9 mouse cellular contexts compared by ENCODE assay signal in genomic region chr17:46159236-46159635, GRCm38 (mm10). TPM values are rescaled to one million over a fixed set of nuclear protein-coding genes. Genes with fewer than 3 reads are reported as not detected.
A peak's percentile ranks its signal among the peaks of the same experiment; 100 is the strongest.
DNase-seq lines count a peak whose midpoint lies in the region; ATAC-seq and TF ChIP-seq lines count a peak whose summit lies in the region.
"Had no signal": no experiment of that assay in that cellular context is flagged by ENCODE, and none has a peak within 500 bp of the region (broad histone marks: within the 10 kb centered on the region; RNA-seq: fewer than 3 reads in every experiment).

No protein-coding gene starts in this region.

- no peak for DNase-seq in heart, postnatal 10 days
- no peak for DNase-seq in liver, adult 2 months (ENCODE audit: extremely low read depth, low read depth, low spot score)
- no peak for DNase-seq in thymus, postnatal 0 days (ENCODE audit: low spot score)
- no peak for DNase-seq in urinary bladder, postnatal 4 days (ENCODE audit: low spot score in 2 of 2)
- DNase-seq: lung, postnatal 36 days had no signal

- peak overlapping the region; percentile 83 for H3K9ac ChIP-seq in heart, embryonic 13.5 days
- no peak overlapping the region for H3K9ac ChIP-seq in embryonic facial prominence, embryonic 12.5 days
- H3K9ac ChIP-seq in liver, adult 2 months (ENCODE audit: low read depth, low read length) = no peak overlapping the region; the same call in 1 of the 2 replicates
- H3K9ac ChIP-seq in kidney, embryonic 16.5 days (replicated peaks; ENCODE audit: low read length) = no peak overlapping the region

- no peaks in the 10 kb centered on the region; the same call in 1 of the 2 replicates for H3K79me2 ChIP-seq in liver, adult 2 months (ENCODE audit: control insufficient read depth, insufficient read depth, low read length)

- peaks cover 15% of the 10 kb centered on the region for H3K36me3 ChIP-seq in heart, embryonic 13.5 days
- H3K36me3 ChIP-seq in E14TG2a.4 (ENCODE audit: insufficient read depth, low read length) = peaks cover 8% of the 10 kb centered on the region
- peaks cover 9% of the 10 kb centered on the region for H3K36me3 ChIP-seq in embryonic facial prominence, embryonic 12.5 days
- no peaks in the 10 kb centered on the region for H3K36me3 ChIP-seq in liver, adult 2 months (ENCODE audit: control insufficient read depth, insufficient read depth, low read length)
- peaks cover 7% of the 10 kb centered on the region for H3K36me3 ChIP-seq in kidney, embryonic 16.5 days (ENCODE audit: insufficient read depth, low read length)

- intact Hi-C loops in heart, postnatal 10 days (cut with DNase I) = no loop called here

- no peaks in the 10 kb centered on the region for H3K27me3 ChIP-seq in heart, embryonic 13.5 days (replicated peaks)
- no peaks in the 10 kb centered on the region for H3K27me3 ChIP-seq in E14TG2a.4 (ENCODE audit: insufficient read depth, low read length)
- H3K27me3 ChIP-seq in embryonic facial prominence, embryonic 12.5 days = no peaks in the 10 kb centered on the region
- H3K27me3 ChIP-seq in liver, adult 2 months (ENCODE audit: control insufficient read depth, insufficient read depth, low read length) = no peaks in the 10 kb centered on the region
- no peaks in the 10 kb centered on the region for H3K27me3 ChIP-seq in kidney, embryonic 16.5 days (ENCODE audit: insufficient read depth, low read length)

- H3K9me3 ChIP-seq in heart, embryonic 13.5 days = no peaks in the 10 kb centered on the region
- no peaks in the 10 kb centered on the region for H3K9me3 ChIP-seq in E14TG2a.4 (ENCODE audit: low read length)
- no peaks in the 10 kb centered on the region for H3K9me3 ChIP-seq in embryonic facial prominence, embryonic 12.5 days
- no peaks in the 10 kb centered on the region for H3K9me3 ChIP-seq in kidney, embryonic 16.5 days (ENCODE audit: low read length)

- H3K4me2 ChIP-seq in heart, embryonic 13.5 days = peak overlapping the region; percentile 93
- no peak overlapping the region for H3K4me2 ChIP-seq in embryonic facial prominence, embryonic 12.5 days (replicated peaks)
- H3K4me2 ChIP-seq in kidney, embryonic 16.5 days (replicated peaks; ENCODE audit: low read depth, low read length) = no peak overlapping the region

- H3K27ac ChIP-seq in heart, embryonic 13.5 days (replicated peaks) = peak overlapping the region; percentile 99
- H3K27ac ChIP-seq in embryonic facial prominence, embryonic 12.5 days = 0 out of 2 replicates have a peak overlapping the region, but pooled peaks have one; percentile 85
- H3K27ac ChIP-seq in liver, adult 2 months (replicated peaks; ENCODE audit: insufficient read depth, low read depth, low read length) = peak overlapping the region; percentile 97; the same call in 1 of the 2 replicates
- H3K27ac ChIP-seq in kidney, embryonic 16.5 days (ENCODE audit: low read length) = no peak overlapping the region; the same call in 1 of the 2 replicates

- ATAC-seq in heart, embryonic 13.5 days (ENCODE audit: extremely low read depth, insufficient number of reproducible peaks, low FRiP score, low TSS enrichment) = no peak
- no peak for ATAC-seq in embryonic facial prominence, embryonic 12.5 days (ENCODE audit: insufficient number of reproducible peaks, insufficient read depth, low FRiP score, low TSS enrichment)
- no peak for ATAC-seq in kidney, embryonic 16.5 days (ENCODE audit: low FRiP score, low TSS enrichment)

- no peak for TF ChIP-seq POLR2A in liver, adult 2 months (IDR thresholded peaks at IDR 0.05; ENCODE audit: extremely low read depth, insufficient read depth, low read length)

- WGBS in heart, embryonic 13.5 days = 34% methylated on average over 2 of the region's 2 CpGs
- WGBS in embryonic facial prominence, embryonic 12.5 days = 61% methylated on average over 2 of the region's 2 CpGs
- 19% methylated on average over 2 of the region's 2 CpGs for WGBS in liver, adult 2 months
- WGBS in kidney, embryonic 16.5 days = 55% methylated on average over 2 of the region's 2 CpGs

- H3K4me3 ChIP-seq in heart, embryonic 13.5 days = peak overlapping the region; percentile 92
- H3K4me3 ChIP-seq in E14TG2a.4 (replicated peaks; ENCODE audit: low read length) = peak overlapping the region; percentile 92; the same call in 1 of the 2 replicates
- no peak overlapping the region for H3K4me3 ChIP-seq in embryonic facial prominence, embryonic 12.5 days
- no peak overlapping the region for H3K4me3 ChIP-seq in liver, adult 2 months (ENCODE audit: insufficient read depth, low read depth, low read length)
- no peak overlapping the region for H3K4me3 ChIP-seq in kidney, embryonic 16.5 days (ENCODE audit: low read length)

- H3K4me1 ChIP-seq in heart, embryonic 13.5 days = peaks cover 30% of the 10 kb centered on the region
- peaks cover 48% of the 10 kb centered on the region for H3K4me1 ChIP-seq in E14TG2a.4 (replicated peaks; ENCODE audit: low read depth, low read length)
- peaks cover 19% of the 10 kb centered on the region; the same call in 1 of the 2 replicates for H3K4me1 ChIP-seq in embryonic facial prominence, embryonic 12.5 days
- H3K4me1 ChIP-seq in liver, adult 2 months (ENCODE audit: control insufficient read depth, insufficient read depth, low read length) = peaks cover 16% of the 10 kb centered on the region
- peaks cover 26% of the 10 kb centered on the region for H3K4me1 ChIP-seq in kidney, embryonic 16.5 days (ENCODE audit: insufficient read depth, low read length)

- TF ChIP-seq CTCF in E14TG2a.4 (conservative IDR thresholded peaks at IDR 0.05; ENCODE audit: low read length) = no peak
- no peak for TF ChIP-seq CTCF in liver, adult 2 months (IDR thresholded peaks at IDR 0.05; ENCODE audit: low read depth, low read length)

RNA-seq across cellular contexts. Expression of gene Gtpbp2, which starts 1.6 kb away (rescaled TPM):
- polyA plus RNA-seq in heart, embryonic 13.5 days (2015; fragmentation: Nextera tagmentation; extraction: Ambion mirVana) = 29.2 and 30.7 TPM in 2 replicates
- total RNA-seq in heart, postnatal 10 days (2021) = 10 to 100 TPM; 83.5 to 84.8 TPM
- polyA plus RNA-seq in embryonic facial prominence, embryonic 12.5 days (2016; fragmentation: Nextera tagmentation; extraction: Ambion mirVana) = 48.8 and 50.2 TPM in 2 replicates
- 25.3 and 26.4 TPM in 2 replicates for total RNA-seq in liver, adult 2 months (2014; rRNA removed)
- polyA plus RNA-seq in liver, adult 2 months (2012; rRNA removed) = 35.8 and 63.0 TPM in 2 replicates
- polyA plus RNA-seq in thymus, postnatal 0 days (2015; fragmentation: Nextera tagmentation; extraction: Ambion mirVana) = 31.4 and 37.6 TPM in 2 replicates
- polyA plus RNA-seq in kidney, embryonic 16.5 days (2015; fragmentation: Nextera tagmentation; extraction: Ambion mirVana) = 44.8 and 51.2 TPM in 2 replicates

RNA-seq across cellular contexts. Expression of gene Mad2l1bp, which starts 5.9 kb away (rescaled TPM):
- 28.1 and 30.5 TPM in 2 replicates for polyA plus RNA-seq in heart, embryonic 13.5 days (2015; fragmentation: Nextera tagmentation; extraction: Ambion mirVana)
- total RNA-seq in heart, postnatal 10 days (2021) = 10 to 100 TPM; 18.5 to 21.6 TPM
- polyA plus RNA-seq in embryonic facial prominence, embryonic 12.5 days (2016; fragmentation: Nextera tagmentation; extraction: Ambion mirVana) = 33.0 and 33.7 TPM in 2 replicates
- total RNA-seq in liver, adult 2 months (2014; rRNA removed) = 3.7 and 5.5 TPM in 2 replicates
- 9.9 and 12.9 TPM in 2 replicates for polyA plus RNA-seq in liver, adult 2 months (2012; rRNA removed)
- 61.6 and 62.3 TPM in 2 replicates for polyA plus RNA-seq in thymus, postnatal 0 days (2015; fragmentation: Nextera tagmentation; extraction: Ambion mirVana)
- 39.9 and 41.2 TPM in 2 replicates for polyA plus RNA-seq in kidney, embryonic 16.5 days (2015; fragmentation: Nextera tagmentation; extraction: Ambion mirVana)

RNA-seq across cellular contexts. Expression of gene Rsph9, which starts 15.2 kb away (rescaled TPM):
- polyA plus RNA-seq in heart, embryonic 13.5 days (2015; fragmentation: Nextera tagmentation; extraction: Ambion mirVana) = 6.0 and 6.1 TPM in 2 replicates
- 1 to 10 TPM; 1.3 to 2.3 TPM for total RNA-seq in heart, postnatal 10 days (2021)
- polyA plus RNA-seq in embryonic facial prominence, embryonic 12.5 days (2016; fragmentation: Nextera tagmentation; extraction: Ambion mirVana) = 11.7 and 12.2 TPM in 2 replicates
- 0.83 and 1.3 TPM in 2 replicates for total RNA-seq in liver, adult 2 months (2014; rRNA removed)
- 0.85 and 0.93 TPM in 2 replicates for polyA plus RNA-seq in liver, adult 2 months (2012; rRNA removed)
- 2.0 and 2.7 TPM in 2 replicates for polyA plus RNA-seq in thymus, postnatal 0 days (2015; fragmentation: Nextera tagmentation; extraction: Ambion mirVana)
- 15.1 and 16.5 TPM in 2 replicates for polyA plus RNA-seq in kidney, embryonic 16.5 days (2015; fragmentation: Nextera tagmentation; extraction: Ambion mirVana)

RNA-seq across cellular contexts. Expression of gene Polh, which starts 43.2 kb away (rescaled TPM):
- 9.6 and 11.3 TPM in 2 replicates for polyA plus RNA-seq in heart, embryonic 13.5 days (2015; fragmentation: Nextera tagmentation; extraction: Ambion mirVana)
- total RNA-seq in heart, postnatal 10 days (2021) = 10 to 100 TPM; 11.6 to 15.9 TPM
- polyA plus RNA-seq in embryonic facial prominence, embryonic 12.5 days (2016; fragmentation: Nextera tagmentation; extraction: Ambion mirVana) = 16.3 and 16.6 TPM in 2 replicates
- total RNA-seq in liver, adult 2 months (2014; rRNA removed) = 4.3 and 5.3 TPM in 2 replicates
- polyA plus RNA-seq in liver, adult 2 months (2012; rRNA removed) = 2.1 and 2.4 TPM in 2 replicates
- polyA plus RNA-seq in thymus, postnatal 0 days (2015; fragmentation: Nextera tagmentation; extraction: Ambion mirVana) = 21.5 and 24.0 TPM in 2 replicates
- 13.3 and 16.8 TPM in 2 replicates for polyA plus RNA-seq in kidney, embryonic 16.5 days (2015; fragmentation: Nextera tagmentation; extraction: Ambion mirVana)

RNA-seq across cellular contexts. Expression of gene Xpo5, which starts 43.3 kb away (rescaled TPM):
- 19.8 and 20.4 TPM in 2 replicates for polyA plus RNA-seq in heart, embryonic 13.5 days (2015; fragmentation: Nextera tagmentation; extraction: Ambion mirVana)
- total RNA-seq in heart, postnatal 10 days (2021) = 10 to 100 TPM; 21.6 to 27.4 TPM
- polyA plus RNA-seq in embryonic facial prominence, embryonic 12.5 days (2016; fragmentation: Nextera tagmentation; extraction: Ambion mirVana) = 56.3 and 57.3 TPM in 2 replicates
- total RNA-seq in liver, adult 2 months (2014; rRNA removed) = 9.9 and 11.3 TPM in 2 replicates
- 7.4 and 10.8 TPM in 2 replicates for polyA plus RNA-seq in liver, adult 2 months (2012; rRNA removed)
- polyA plus RNA-seq in thymus, postnatal 0 days (2015; fragmentation: Nextera tagmentation; extraction: Ambion mirVana) = 25.2 and 26.8 TPM in 2 replicates
- 45.5 and 49.5 TPM in 2 replicates for polyA plus RNA-seq in kidney, embryonic 16.5 days (2015; fragmentation: Nextera tagmentation; extraction: Ambion mirVana)

Comparison
In these comparisons a context has a peak if more than half of its experiments do, and no peak if none do; other contexts are left out.
1. H3K4me3 ChIP-seq: peak in heart, embryonic 13.5 days (single experiment) and E14TG2a.4 (single experiment); none in embryonic facial prominence, embryonic 12.5 days (single experiment), liver, adult 2 months (single experiment) and kidney, embryonic 16.5 days (single experiment).